Mouse (Mus musculus) MEL-GATA-1-ER (cell line): ENCODE measurements around the gene Osgep.
A peak's percentile ranks its signal among the peaks of the same experiment; 100 is the strongest.
"Not testable (repeated sequence)": the region's sequence is repeated elsewhere in the genome, so short reads cannot be mapped to it uniquely, and the experiment has no call there.

Experiments
- DNase-seq: peaks from one replicate; pipeline ENCODE4 v3.0.0-alpha.2; 2012; ENCODE audit warnings: low read depth; ENCODE audit errors: extremely low read depth

The Osgep gene

DNA sequence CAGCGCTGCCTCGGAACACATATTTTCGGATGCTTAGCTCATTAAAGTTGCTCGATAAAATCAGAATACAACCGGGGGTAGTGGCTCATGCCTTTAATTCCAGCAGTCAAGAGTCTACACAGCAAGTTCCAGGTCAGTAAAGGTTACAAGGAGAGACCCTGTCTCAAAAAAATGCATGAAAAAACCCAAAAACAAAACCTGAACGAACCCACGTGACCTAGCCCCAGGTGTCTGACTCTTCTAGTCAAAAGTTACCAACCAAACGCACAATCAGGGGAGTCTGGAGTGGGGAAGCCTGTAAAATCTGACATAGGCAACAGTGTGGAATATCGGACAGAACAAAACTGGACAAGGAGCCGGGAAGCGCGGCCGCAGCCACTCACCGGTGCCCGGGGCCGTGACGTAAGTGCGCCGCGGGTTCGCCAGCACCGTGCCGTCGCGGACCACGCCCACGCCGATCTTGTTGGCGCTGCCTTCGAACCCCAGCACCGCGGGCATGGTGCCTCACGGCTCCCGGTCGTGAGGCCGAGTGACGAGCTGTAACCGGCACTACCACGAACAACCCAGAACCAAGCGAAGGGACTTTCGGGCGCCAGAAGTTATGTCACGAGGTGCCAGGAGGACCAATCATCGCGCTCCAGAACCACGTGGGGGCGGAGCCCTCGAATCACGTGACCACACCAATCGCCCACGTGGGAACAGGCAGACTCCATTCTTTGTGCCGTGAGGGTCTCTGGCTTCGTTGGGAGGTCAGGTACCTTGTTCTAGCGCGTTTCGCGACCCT, at the start of gene Osgep, which contains the start of gene Apex1:
TSS of gene Osgep (minus strand) at position 613 of the 784 bp plus-strand sequence.
TSS of gene Apex1 (plus strand) at position 688 of the 784 bp plus-strand sequence.
- DNase-seq = peak; percentile 92

GRCm38 (mm10) chr14:50973700-50974099, 49.0 kb upstream of the Osgep start:
- DNase-seq = no peak

- not testable (repeated sequence) for DNase-seq
Observed at GRCm38 (mm10) chr14:50973054-50973453, 48.4 kb upstream of the Osgep start.

- DNase-seq = peak; percentile 25
Observed at GRCm38 (mm10) chr14:50970822-50971221, 46.1 kb upstream of the Osgep start.

DNA sequence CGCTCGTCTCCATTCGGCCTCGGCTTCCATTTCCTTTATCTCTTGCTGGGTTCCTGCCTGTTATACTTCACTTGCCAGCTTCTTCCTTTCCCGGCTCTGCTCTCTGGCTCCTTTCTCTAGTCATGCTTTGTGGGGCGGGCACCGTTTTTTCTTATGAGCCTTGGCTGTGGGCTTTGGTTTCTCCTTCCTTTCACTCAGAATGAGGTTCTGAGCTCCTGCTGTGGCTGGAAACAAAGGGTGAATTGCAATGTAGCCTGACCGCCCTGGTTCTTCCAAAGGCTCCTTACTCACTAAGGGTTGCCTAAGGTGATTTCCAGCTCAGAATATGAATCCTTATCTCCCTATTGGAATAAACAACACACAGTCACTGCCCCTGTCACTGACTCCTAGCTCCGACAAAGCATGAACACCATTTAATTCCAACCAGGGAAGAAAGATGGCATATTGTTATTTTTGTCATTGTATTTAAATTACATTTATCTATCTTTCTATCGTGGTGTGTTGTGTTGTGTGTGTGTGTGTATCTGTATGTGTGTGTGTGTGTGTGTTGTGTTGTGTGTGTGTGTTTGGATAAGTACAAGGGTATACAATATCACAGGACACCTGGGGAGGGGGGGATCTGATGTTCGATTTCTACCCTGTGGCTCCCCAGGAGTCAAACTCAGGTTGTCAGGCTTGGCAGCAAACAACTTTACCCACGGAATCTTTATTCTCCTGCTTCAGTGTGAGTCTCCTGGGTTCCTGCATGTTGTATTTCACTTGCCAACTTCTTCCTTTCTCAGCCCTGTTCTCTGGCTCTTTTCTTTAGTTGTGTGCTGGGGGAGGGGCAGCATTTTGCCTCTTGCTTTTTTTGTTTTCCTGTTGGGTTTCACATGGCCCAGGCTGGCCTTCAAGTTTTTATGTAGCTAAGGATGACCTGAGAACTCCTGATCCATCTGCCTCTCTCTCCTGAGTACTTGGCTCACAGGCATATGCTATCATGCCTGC, 45.2 kb upstream of the Osgep start:
- no peak for DNase-seq

- DNase-seq = no peak
Observed at GRCm38 (mm10) chr14:50969041-50969440, 44.3 kb upstream of the Osgep start.

- no peak for DNase-seq
Observed at GRCm38 (mm10) chr14:50968216-50968980, 43.7 kb upstream of the Osgep start.

DNA sequence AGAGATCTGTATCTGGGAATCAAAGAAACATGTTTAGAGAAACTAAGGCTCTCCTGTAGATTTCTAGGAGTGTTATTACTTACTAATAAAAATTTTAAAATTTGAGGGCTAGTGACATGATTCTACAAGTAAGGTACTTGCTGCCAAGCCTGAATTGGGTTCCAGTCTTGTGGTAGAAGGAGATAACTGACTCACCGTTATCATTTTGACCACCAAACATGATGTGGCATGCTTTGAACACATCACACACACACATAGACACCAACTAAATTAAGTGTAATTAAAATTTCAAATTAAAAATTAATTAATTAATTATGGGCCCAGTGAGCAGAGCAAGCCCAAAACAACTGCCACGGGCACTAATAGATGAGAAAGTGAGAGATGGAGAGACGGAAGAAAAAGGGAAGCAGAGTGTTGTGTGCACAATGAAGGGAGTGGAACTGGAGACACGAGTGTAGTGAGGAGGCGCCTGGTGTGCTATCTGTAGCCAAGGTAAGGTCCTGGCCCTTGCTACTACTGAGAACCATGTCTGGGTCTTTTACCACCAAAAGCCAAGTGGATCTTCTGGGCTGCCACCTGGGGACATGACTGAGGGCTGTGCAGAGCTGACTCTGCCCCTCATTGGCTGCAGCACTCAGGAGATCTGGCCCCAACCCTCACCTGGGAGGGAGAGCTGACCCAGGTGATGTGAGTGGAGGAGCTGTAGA, 33.7 kb upstream of the Osgep start:
- DNase-seq = not testable (repeated sequence)

DNA sequence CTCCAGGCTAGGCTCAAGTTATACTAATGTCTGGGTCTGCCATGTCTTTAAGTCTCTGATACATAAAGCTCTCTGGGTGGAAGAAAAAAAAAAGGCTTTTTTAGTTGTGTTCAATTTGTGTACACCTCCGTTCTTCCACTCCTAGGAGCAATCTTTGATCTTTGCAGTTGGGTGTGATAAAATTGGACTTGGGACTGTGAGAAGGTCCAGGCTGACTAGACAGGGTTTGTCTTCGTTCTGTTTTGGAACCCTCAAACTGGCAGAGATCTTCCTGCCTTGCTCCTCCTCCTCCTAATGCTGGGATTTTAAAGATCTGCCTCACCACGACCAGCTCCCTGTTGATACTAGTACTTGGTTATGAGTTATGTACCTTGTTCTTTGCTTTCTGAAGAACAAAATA, 32.5 kb upstream of the Osgep start:
- not testable (repeated sequence) for DNase-seq

DNA sequence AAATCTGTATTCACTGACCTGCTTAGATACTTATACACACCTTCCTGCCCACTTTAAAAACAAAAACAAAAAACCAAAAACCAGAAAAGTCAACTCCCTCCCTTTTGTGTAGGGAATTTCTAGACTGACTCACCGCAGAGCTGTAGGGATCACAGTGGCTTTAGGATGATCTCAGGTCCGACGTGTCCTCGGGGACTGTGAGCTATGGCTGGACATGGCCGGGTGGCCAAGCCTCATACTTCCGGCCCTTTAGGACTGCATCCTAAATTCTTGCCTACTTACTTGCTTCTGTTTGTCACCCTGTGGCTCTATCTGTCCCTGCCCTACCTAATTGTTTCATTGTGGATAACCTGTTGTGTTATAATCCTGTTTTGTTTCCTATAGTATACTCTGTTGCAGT, 32.0 kb upstream of the Osgep start:
- DNase-seq = not testable (repeated sequence)

DNA sequence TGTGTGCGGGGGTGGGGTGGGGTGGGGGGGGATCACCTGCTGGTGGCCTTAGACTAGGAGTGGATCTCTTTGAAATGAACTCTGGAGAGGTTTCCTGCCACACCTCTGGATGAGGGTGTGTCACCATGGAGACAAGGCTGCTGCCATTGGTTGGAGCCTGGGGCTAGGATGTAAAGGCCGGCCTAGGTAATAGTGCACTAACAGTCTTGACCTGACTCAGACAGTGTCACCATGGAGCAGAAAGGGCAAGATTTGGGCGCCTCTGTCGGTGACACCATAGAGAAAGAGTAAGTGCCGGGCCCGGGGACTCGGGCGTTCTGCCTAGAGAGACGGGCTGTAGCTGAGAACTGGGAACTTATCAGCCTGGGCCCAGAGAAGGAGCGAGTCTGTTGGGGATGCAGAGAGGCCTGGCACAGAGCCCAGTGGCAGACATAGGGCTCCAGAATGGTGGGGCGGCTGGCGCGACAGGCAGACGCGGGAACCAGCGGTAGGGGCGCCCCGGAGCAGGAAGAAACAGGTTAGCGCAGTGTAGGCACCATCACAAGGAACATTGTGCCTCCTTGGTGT, 31.3 kb upstream of the Osgep start, which contains the start of gene Pnp2:
TSS of gene Pnp2 (plus strand) at position 51 of the 567 bp plus-strand sequence.
- DNase-seq = not testable (repeated sequence)

GRCm38 (mm10) chr14:50955487-50955886, 30.8 kb upstream of the Osgep start:
- DNase-seq = no peak

GRCm38 (mm10) chr14:50945526-50945925, 20.8 kb upstream of the Osgep start:
- DNase-seq = not testable (repeated sequence)

DNA sequence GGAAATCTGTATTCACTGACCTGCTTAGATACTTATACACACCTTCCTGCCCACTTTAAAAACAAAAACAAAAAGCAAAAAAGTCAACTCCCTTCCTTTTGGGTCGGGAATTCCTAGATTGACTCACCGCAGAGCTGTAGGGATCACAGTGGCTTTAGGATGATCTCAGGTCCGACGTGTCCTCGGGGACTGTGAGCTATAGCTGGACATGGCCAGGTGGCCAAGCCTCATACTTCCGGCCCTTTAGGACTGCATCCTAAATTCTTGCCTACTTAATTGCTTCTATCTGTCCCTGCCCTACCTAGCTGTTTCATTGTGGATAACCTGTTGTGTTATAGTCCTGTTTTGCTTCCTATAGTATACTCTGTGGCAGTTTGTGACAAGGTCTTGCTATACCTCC, 20.4 kb upstream of the Osgep start:
- not testable (repeated sequence) for DNase-seq

DNA sequence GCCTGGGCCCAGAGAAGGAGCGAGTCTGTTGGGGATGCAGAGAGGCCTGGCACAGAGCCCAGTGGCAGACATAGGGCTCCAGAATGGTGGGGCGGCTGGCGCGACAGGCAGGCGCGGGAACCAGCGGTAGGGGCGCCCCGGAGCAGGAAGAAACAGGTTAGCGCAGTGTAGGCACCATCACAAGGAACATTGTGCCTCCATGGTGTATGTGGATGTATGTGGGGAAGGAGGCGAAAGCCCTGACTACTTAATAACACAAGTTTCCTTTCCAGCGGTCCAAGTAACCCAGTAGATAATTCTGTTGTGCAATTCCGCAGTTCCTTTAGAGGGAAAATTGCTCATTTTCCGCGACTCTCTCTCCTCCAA, 20.0 kb upstream of the Osgep start:
- not testable (repeated sequence) for DNase-seq

DNA sequence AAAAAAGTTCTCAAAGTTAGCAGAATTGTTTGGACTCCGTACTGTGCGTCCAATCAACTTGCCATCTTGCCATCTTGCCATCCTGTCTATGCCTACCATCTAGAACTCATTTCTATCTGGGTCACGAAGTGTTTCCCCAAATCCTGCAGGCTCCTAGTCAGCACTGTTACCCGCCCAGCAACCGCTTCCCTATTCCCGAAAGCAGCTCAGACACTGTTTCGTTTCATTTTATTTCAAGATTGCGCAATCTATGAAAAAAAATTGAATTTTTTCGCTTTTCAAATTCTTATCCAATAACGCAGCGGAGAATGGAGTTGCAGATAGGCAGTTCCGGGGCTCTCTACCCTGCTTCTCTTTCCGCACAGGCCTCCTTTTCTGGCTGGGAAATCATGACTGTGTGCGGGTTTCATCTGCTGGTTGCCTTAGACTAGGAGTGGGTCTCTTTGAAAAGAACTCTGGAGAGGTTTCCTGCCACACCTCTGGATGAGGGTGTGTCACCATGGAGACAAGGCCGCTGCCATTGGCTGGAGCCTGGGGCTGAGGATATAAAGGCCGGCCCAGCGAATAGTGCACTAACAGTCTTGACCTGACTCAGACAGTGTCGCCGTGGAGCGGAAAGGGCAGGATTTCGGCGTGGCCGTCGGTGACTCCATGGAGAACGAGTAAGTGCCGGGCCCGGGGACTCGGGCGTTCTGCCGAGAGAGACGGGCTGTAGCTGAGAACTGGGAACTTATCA, 19.4 kb upstream of the Osgep start, which contains the start of gene Gm49342:
TSS of gene Gm49342 (plus strand) at position 586 of the 736 bp plus-strand sequence.
- peak; percentile 89 for DNase-seq

- DNase-seq = peak; percentile 81
Observed at GRCm38 (mm10) chr14:50938940-50939339, 14.2 kb upstream of the Osgep start.

DNA sequence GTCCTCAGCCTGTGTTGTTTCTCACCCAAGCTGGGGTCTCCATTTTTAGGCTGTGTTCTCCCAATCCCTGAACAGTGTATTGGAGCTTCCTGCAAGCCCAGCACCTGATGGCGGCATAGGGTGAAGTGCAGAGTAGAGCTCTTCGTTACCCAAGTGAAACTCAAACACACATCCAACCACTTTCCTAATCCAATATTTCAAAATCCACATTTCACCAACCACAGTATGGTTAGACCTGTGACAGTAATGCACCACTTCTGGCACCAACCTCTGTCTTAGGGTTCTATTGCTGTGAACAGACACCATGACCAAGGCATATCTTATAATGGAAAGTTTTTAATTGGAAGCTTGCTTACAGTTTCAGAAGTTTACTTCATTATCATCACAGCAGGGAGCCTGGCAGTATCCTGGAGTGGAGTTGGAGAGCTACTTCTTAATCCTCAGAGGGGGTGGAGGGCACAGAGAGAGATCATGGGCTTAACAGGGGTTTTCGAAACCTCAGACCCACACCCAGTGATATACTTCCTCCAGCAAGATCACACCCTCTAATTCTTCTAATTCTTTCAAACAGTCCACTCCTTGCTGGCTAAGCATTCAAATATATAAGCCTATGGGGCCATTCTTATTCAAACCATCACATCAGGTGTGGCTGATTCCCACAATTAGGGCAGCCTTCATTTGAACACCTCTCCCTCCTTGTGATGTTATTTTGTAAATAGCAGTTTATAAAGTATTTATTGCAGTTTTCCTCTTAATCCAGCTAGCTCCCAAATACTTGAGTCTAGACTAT, 13.6 kb upstream of the Osgep start:
- no peak for DNase-seq

- no peak for DNase-seq
Observed at GRCm38 (mm10) chr14:50936649-50937048, 12.0 kb upstream of the Osgep start.
